Mouse (Mus musculus) ES-E14 (cell line): Measurements from ENCODE around the gene Stk35. TPM values are rescaled to one million over a fixed set of nuclear protein-coding genes. Genes with fewer than 3 reads are reported as not detected.
"Not testable (repeated sequence)": the region's sequence is repeated elsewhere in the genome, so short reads cannot be mapped to it uniquely, and the experiment has no call there.

Source experiments
- DNase-seq: peaks from one replicate; pipeline ENCODE4 v3.0.0-alpha.2; 2013; ENCODE audit warnings: low read depth, low spot score
- H3K27ac ChIP-seq: 2 replicates; pipeline ENCODE4 v1.5.1; 2012; ENCODE audit warnings: low read depth, mild to moderate bottlenecking, low read length, moderate library complexity, mixed read lengths; ENCODE audit not compliant: poor library complexity, insufficient read depth, severe bottlenecking
- H3K36me3 ChIP-seq: 2 replicates; pipeline ENCODE4 v1.6.1; 2012; ENCODE audit warnings: mild to moderate bottlenecking, low read length, moderate library complexity, mixed read lengths; ENCODE audit not compliant: control insufficient read depth, poor library complexity, insufficient read depth, severe bottlenecking
- H3K4me1 ChIP-seq, 2 experiments: fragments of 150-350 bp in 1 of 2; sonication (generic) in 1 of 2; 2 replicates each; pipeline ENCODE4 v1.6.1; 2012; ENCODE audit warnings: low read length in 2 of 2, mild to moderate bottlenecking in 1 of 2, mixed read lengths in 1 of 2; ENCODE audit not compliant: control insufficient read depth in 2 of 2, insufficient read depth in 2 of 2, poor library complexity in 1 of 2
- H3K4me3 ChIP-seq, 2 experiments: fragments of 150-350 bp in 1 of 2; sonication (generic) in 1 of 2; 2 replicates each; pipeline ENCODE4 v1.5.1; 2012; ENCODE audit warnings: low read length in 2 of 2, low read depth in 1 of 2, mild to moderate bottlenecking in 1 of 2, mixed read lengths in 1 of 2; ENCODE audit not compliant: insufficient read depth in 1 of 2, poor library complexity in 1 of 2, severe bottlenecking in 1 of 2
- H3K9ac ChIP-seq: 2 replicates; pipeline ENCODE4 v1.6.1; 2012; ENCODE audit warnings: low read depth, mild to moderate bottlenecking, low read length, mixed read lengths; ENCODE audit not compliant: poor library complexity, insufficient read depth, severe bottlenecking
- H3K9me3 ChIP-seq: fragments of 150-350 bp; sonication (generic); 2 replicates; pipeline ENCODE4 v1.6.1; 2012; ENCODE audit warnings: low read depth, mild to moderate bottlenecking, low read length; ENCODE audit not compliant: control insufficient read depth, insufficient read depth
- CHD2 ChIP-seq: IDR thresholded peaks from 2 replicates; pipeline ENCODE4 v1.6.1; 2014; ENCODE audit warnings: mild to moderate bottlenecking, low read depth, low read length, inconsistent platforms
- HCFC1 ChIP-seq: IDR thresholded peaks from 2 replicates; pipeline ENCODE4 v1.6.1; 2012; ENCODE audit warnings: low read length, inconsistent platforms, borderline replicate concordance; ENCODE audit not compliant: insufficient read depth
- MAFK ChIP-seq: IDR thresholded peaks from 2 replicates; pipeline ENCODE4 v1.6.1; 2014; ENCODE audit warnings: mild to moderate bottlenecking, low read depth, low read length, inconsistent platforms; ENCODE audit not compliant: insufficient read depth
- ZC3H11A ChIP-seq: IDR thresholded peaks from 2 replicates; pipeline ENCODE4 v1.6.1; 2012; ENCODE audit warnings: low read depth, mild to moderate bottlenecking, inconsistent platforms, low read length, borderline replicate concordance
- ZNF384 ChIP-seq: IDR thresholded peaks from 2 replicates; pipeline ENCODE4 v1.6.1; 2012; ENCODE audit warnings: low read depth, low read length, inconsistent platforms
- in situ Hi-C, 2 experiments: fragments of 600-800 bp; cut with MboI; formaldehyde crosslinking; loops; one replicate each; pipeline ENCODE4 v1.15.1; 2025; ENCODE audit warnings: low sequenced_read_pairs in 2 of 2, inconsistent platforms in 1 of 2; ENCODE audit not compliant: unreplicated experiment in 2 of 2
- total RNA-seq: library from RNA; depleted of rRNA; stranded (reverse); fragments of 300-350 nt; gene quantifications from 2 replicates; pipeline ENCODE4 v1.2.3, GENCODE M21; 2012

Stk35 gene
- total RNA-seq, 1 experiment: 22.1 TPM

DNA sequence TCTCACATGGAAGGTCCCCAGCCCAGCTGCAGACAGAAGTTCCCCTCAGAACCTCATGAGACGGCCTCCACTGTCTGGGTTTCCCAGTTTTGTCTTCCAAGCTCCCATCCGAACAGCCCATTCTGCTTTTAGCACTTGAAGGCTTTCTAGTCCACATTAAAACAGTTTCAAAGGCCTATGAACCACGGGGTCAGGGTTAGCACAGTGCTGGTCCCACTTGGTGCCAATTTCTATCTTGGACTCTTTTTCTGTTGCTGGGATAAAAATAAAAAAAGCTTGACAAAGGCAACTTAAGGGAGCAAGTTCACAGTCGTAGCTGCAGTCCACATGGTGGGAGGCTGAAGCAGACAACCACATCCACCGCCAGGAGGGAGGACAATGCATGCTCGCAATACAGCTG lies 34.6 kb downstream of the Stk35 start:
- Histone ChIP-seq H3K36me3 (peaks cover 7% of the 10 kb centered on the region; the same call in 1 of the 2 replicates), H3K27ac (no peak overlapping the region), H3K4me1 (peaks cover 2 to 6% of the 10 kb centered on the region in 2 experiments; a peak in 2 of 4 replicates), H3K9me3 (no peaks in the 10 kb centered on the region), H3K9ac (no peak overlapping the region), H3K4me3 (no peak overlapping the region)
- in situ Hi-C loops: no loop called here
- TF ChIP-seq ZC3H11A (no peak), HCFC1 (no peak), CHD2 (no peak), ZNF384 (no peak), MAFK (no peak)
- DNase-seq: no peak

DNA sequence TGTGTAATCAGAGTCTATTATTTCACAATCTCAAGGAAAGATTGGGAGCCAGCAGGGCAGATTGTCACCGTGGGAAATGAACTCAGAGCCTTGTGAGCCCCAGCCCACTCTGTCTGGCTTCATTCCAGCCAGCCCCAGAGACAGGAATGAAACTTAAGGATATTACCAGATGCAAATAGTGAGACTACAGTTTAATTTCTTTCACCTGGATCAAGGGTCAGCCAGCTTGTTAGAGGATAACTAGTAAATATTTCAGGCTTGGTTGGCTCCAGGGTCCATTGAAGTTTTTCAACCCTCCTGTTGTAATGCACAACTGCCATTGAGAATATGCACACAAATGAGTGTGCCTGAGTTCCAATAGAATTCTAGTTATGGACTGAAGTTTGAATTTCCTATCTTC lies 36.6 kb downstream of the Stk35 start:
- H3K9ac ChIP-seq: no peak overlapping the region
- H3K27ac ChIP-seq: no peak overlapping the region
- peaks cover 2 to 6% of the 10 kb centered on the region in 2 experiments; a peak in 2 of 4 replicates for H3K4me1 ChIP-seq
- no peaks in the 10 kb centered on the region for H3K36me3 ChIP-seq
- DNase-seq: no peak
- no peak overlapping the region for H3K4me3 ChIP-seq
- TF ChIP-seq HCFC1 (no peak), CHD2 (no peak), ZC3H11A (no peak), MAFK (no peak), ZNF384 (no peak)
- in situ Hi-C loops: no loop called here
- H3K9me3 ChIP-seq: no peaks in the 10 kb centered on the region

DNA sequence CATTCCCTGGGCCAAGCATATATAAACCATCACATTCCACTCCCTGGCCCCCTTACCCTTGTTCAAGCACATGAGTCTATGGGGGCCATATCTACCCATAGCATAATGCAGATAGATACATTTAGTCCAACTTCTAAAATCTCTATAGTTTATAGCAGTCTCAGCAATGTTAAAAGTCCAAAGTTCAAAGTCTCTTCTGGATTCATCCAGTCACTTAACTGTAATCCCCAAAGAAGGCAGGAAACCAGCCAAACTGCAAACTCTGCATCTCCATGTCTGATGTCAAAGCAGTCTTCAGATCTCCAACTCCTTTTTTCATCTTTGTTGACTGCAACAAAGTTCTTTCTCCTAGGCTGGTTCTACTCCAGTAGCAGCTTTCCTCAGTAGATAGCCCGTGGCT lies 38.0 kb downstream of the Stk35 start:
- no peak overlapping the region for H3K9ac ChIP-seq
- H3K27ac ChIP-seq: no peak overlapping the region
- H3K36me3 ChIP-seq: no peaks in the 10 kb centered on the region
- in situ Hi-C loops: no loop called here
- no peak overlapping the region for H3K4me3 ChIP-seq
- TF ChIP-seq ZC3H11A (no peak), HCFC1 (no peak), ZNF384 (no peak), CHD2 (no peak), MAFK (no peak)
- no peak for DNase-seq
- no peaks in the 10 kb centered on the region for H3K9me3 ChIP-seq
- H3K4me1 ChIP-seq: peaks cover 1 to 3% of the 10 kb centered on the region in 2 experiments; a peak in 2 of 4 replicates

DNA sequence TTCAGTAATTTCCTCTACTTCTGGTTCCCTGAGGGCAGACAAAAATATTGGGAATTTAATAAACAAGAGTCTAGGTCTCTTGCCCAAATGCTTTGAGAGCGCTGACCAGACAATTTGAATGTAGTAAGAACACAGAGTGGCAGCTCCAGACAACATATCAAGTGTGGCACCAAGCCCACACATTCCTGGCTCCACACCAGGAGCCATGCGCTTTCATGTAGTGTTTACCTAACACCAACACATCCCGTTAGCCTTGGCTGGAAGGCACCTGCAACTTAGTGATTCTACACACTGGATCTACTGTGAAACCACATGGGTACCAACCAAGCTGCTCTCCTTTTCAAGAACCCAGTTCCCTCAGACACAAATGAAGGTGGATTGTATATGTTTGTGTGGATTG lies 45.5 kb downstream of the Stk35 start:
- H3K4me1 ChIP-seq: no peaks in the 10 kb centered on the region
- H3K4me3 ChIP-seq: no peak overlapping the region
- no peaks in the 10 kb centered on the region for H3K36me3 ChIP-seq
- DNase-seq: no peak
- in situ Hi-C loops: no loop called here
- H3K27ac ChIP-seq: no peak overlapping the region
- H3K9ac ChIP-seq: no peak overlapping the region
- no peaks in the 10 kb centered on the region for H3K9me3 ChIP-seq
- TF ChIP-seq HCFC1 (no peak), MAFK (no peak), ZC3H11A (no peak), CHD2 (no peak), ZNF384 (no peak)

DNA sequence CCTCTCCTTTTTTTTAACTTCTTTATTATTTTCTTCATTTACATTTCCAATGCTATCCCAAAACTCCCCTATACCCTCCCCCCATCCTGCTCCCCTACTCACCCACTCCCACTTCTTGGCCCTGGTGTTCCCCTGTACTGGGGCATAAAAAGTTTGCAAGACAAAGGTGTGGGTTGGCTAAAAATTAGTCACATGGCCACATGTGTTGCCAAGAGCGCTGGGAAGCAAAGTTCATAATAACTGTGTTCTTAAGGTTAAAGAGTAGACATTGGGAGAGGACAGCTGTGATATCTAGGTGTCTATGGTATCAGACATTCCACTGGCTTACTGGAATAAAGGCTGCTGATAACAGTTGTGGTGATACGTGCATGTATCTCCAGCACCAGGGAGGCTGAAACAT lies 46.2 kb downstream of the Stk35 start:
- TF ChIP-seq ZNF384 (no peak), ZC3H11A (no peak), MAFK (no peak), CHD2 (no peak), HCFC1 (no peak)
- DNase-seq: no peak
- H3K27ac ChIP-seq: no peak overlapping the region
- H3K36me3 ChIP-seq: no peaks in the 10 kb centered on the region
- no peak overlapping the region for H3K9ac ChIP-seq
- no peaks in the 10 kb centered on the region for H3K4me1 ChIP-seq
- H3K9me3 ChIP-seq: no peaks in the 10 kb centered on the region
- in situ Hi-C loops: no loop called here
- no peak overlapping the region for H3K4me3 ChIP-seq

DNA sequence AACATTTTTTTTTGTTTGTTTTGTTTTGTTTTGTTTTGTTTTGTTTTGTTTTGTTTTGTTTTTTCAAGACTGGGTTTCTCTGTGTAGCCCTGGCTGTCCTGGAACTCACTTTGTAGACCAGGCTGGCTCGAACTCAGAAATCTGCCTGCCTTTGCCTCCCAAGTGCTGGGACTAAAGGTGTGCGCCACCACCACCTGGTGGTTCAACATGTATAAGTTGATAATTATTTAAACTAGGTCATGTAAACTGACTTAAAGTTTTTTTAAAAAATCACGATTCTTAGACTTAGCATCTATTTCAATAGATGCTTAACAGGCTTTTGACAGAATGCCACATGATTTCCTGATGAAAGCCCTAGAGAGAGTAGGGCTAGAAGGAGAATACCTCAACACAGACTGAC lies 48.8 kb downstream of the Stk35 start:
- H3K9ac ChIP-seq, H3K36me3 ChIP-seq, H3K4me3 ChIP-seq, H3K27ac ChIP-seq, H3K9me3 ChIP-seq, in situ Hi-C loops, DNase-seq, H3K4me1 ChIP-seq: not testable (repeated sequence)
